Mouse (Mus musculus) intestine, embryonic 16.5 days (tissue): ENCODE results near the gene Tceal9. TPM values are rescaled to one million over a fixed set of nuclear protein-coding genes. Genes with fewer than 3 reads are reported as not detected.
A peak's percentile ranks its signal among the peaks of the same experiment; 100 is the strongest.
"Not testable (repeated sequence)": the region's sequence is repeated elsewhere in the genome, so short reads cannot be mapped to it uniquely, and the experiment has no call there.

Experiments
- ATAC-seq: fragments of 200-750 bp; cut with Nextera tagmentation; 2 replicates; pipeline ENCODE4 v1.8.0; 2017; ENCODE audit warnings: moderate TSS enrichment, moderate library complexity
- H3K27ac ChIP-seq: fragments of 300-500 bp; sonication (generic); 2 replicates; pipeline ENCODE4 v1.5.1; 2014; ENCODE audit warnings: mild to moderate bottlenecking, low read length
- H3K27me3 ChIP-seq: fragments of 300-500 bp; sonication (generic); replicated peaks from 2 replicates; pipeline ENCODE4 v1.6.1; 2014; ENCODE audit warnings: low read length, control low read depth, mixed read lengths; ENCODE audit not compliant: control insufficient read depth, insufficient read depth
- H3K36me3 ChIP-seq: fragments of 300-500 bp; sonication (generic); 2 replicates; pipeline ENCODE4 v1.6.1; 2014; ENCODE audit warnings: low read length, control low read depth; ENCODE audit not compliant: control insufficient read depth, insufficient read depth
- H3K4me1 ChIP-seq: fragments of 300-500 bp; sonication (generic); 2 replicates; pipeline ENCODE4 v1.6.1; 2014; ENCODE audit warnings: low read length, control low read depth, mixed read lengths; ENCODE audit not compliant: control insufficient read depth, insufficient read depth
- H3K4me2 ChIP-seq: fragments of 300-500 bp; sonication (generic); 2 replicates; pipeline ENCODE4 v1.6.1; 2014; ENCODE audit warnings: low read depth, low read length, control low read depth
- H3K4me3 ChIP-seq: fragments of 300-500 bp; sonication (generic); 2 replicates; pipeline ENCODE4 v1.5.1; 2014; ENCODE audit warnings: mild to moderate bottlenecking, low read length
- H3K9ac ChIP-seq: fragments of 300-500 bp; sonication (generic); 2 replicates; pipeline ENCODE4 v1.6.1; 2014; ENCODE audit warnings: low read depth, low read length
- H3K9me3 ChIP-seq: fragments of 300-500 bp; sonication (generic); 2 replicates; pipeline ENCODE4 v1.6.1; 2016; ENCODE audit warnings: low read length, control low read depth; ENCODE audit not compliant: control insufficient read depth
- WGBS: fragments of 180-500 bp; shearing (Covaris S2); extraction: QIAGEN DNeasy Blood & Tissue Kit; methylation state at CpG from one replicate; pipeline ENCODE4 v1.1.7; 2014; 5-methylcytosine and 5-hydroxymethylcytosine counted together
- polyA plus RNA-seq: library from polyadenylated mRNA; unstranded; fragments of >200 nt; fragmentation: Nextera tagmentation; extraction: Ambion mirVana; gene quantifications from 2 replicates; pipeline ENCODE4 v1.2.1, GENCODE M21; 2015

Gene Tceal9
- polyA plus RNA-seq, 1 experiment from 2014 or later, result 559 TPM

DNA sequence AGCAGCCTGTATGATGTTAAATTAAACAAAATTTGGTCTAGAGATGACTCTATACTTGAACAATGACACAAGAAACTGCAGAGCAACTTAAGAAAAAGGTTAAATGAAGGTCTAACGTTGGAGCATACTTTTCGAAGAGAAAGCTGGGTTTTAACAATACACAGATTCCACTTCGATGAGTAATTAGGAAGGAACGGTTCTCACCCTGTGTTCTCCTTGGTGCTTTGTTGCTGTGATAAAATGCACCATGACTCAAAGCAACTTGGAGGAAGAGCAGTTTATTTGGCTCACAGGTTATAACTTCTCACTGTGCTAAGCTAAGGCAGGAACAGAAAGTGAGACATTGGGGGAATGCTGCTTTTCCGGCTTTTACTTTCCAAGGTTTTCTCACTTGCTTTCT is 22.8 kb downstream of the Tceal9 start:
- no peak for ATAC-seq
- Histone ChIP-seq H3K9ac (no peak overlapping the region), H3K4me2 (no peak overlapping the region), H3K4me3 (no peak overlapping the region), H3K27me3 (no peaks in the 10 kb centered on the region), H3K36me3 (no peaks in the 10 kb centered on the region), H3K27ac (no peak overlapping the region), H3K4me1 (peaks cover 3% of the 10 kb centered on the region; the same call in 1 of the 2 replicates), H3K9me3 (no peaks in the 10 kb centered on the region)
- 61% methylated on average over 5 of the region's 5 CpGs for WGBS

DNA sequence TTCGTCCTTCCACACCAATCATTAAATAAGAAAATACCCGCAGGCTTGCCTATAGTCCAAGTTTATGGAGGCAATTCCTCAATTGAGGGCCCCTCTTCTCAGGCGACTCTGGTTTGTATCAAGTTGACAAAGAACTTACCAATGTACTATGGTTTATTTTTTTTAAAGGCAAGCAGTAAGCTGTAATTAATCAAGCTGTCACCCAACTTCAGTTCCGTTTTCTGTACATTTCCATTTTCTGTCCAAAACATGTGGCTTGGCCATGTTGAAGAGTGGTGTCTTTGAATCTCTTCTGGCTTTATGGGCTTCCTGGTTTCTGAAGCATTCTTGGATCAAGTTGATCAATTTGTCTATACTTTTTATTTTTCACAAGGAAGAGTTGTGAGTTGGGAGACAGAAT is 23.3 kb downstream of the Tceal9 start:
- 60% methylated on average over 4 of the region's 4 CpGs for WGBS
- H3K27me3 ChIP-seq, result no peaks in the 10 kb centered on the region
- H3K36me3 ChIP-seq, result no peaks in the 10 kb centered on the region
- H3K27ac ChIP-seq, result no peak overlapping the region
- no peak overlapping the region for H3K4me3 ChIP-seq
- H3K4me1 ChIP-seq, result peaks cover 3% of the 10 kb centered on the region; the same call in 1 of the 2 replicates
- H3K9me3 ChIP-seq, result no peaks in the 10 kb centered on the region
- no peak for ATAC-seq
- no peak overlapping the region for H3K4me2 ChIP-seq
- no peak overlapping the region for H3K9ac ChIP-seq

DNA sequence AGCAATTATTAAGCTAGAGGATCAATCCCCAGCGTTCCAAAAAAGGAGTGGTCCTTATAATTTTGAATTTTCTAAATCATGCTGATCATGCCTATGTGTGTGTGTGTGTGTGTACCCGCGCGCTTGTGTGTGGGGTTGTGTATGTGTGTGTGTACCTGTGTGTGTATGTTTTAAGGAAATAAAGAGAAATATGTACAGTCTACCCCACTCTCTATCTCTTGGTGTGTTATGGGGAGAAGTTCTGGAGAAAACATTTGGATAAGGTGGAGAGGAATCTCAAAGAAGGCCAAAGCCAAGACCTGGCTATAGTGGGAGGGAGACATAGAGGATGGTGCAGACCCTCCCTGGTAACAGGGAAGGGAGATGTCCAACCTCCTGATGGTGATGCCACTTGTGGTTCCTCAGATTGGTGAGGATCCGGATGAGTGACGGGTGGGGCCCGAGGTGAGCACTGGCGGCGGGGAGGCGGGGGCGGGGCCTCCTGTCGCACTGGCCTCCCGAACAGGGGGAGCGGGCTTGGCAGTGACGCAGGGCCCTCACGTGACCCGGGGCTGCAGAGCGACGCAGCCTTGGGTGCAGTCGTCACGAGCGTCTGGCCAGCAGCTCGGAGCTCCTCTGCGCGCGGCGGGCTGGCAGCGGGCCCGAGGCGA is 25.0 kb downstream of the Tceal9 start, which contains the start of gene Bex3:
Gene Bex3 (plus strand): TSS at position 511 of the 650 bp plus-strand sequence.
- peak within 1 kb of the TSS; percentile 45 for H3K4me2 ChIP-seq
- peak; percentile 95 for ATAC-seq
- H3K4me1 ChIP-seq, H3K27me3 ChIP-seq, H3K27ac ChIP-seq, H3K36me3 ChIP-seq, H3K9me3 ChIP-seq: not testable (repeated sequence)
- 69% methylated on average over 4 of the region's 30 CpGs for WGBS
- peak within 1 kb of the TSS; percentile 63 for H3K9ac ChIP-seq
- H3K4me3 ChIP-seq, result peak within 1 kb of the TSS; percentile 47

DNA sequence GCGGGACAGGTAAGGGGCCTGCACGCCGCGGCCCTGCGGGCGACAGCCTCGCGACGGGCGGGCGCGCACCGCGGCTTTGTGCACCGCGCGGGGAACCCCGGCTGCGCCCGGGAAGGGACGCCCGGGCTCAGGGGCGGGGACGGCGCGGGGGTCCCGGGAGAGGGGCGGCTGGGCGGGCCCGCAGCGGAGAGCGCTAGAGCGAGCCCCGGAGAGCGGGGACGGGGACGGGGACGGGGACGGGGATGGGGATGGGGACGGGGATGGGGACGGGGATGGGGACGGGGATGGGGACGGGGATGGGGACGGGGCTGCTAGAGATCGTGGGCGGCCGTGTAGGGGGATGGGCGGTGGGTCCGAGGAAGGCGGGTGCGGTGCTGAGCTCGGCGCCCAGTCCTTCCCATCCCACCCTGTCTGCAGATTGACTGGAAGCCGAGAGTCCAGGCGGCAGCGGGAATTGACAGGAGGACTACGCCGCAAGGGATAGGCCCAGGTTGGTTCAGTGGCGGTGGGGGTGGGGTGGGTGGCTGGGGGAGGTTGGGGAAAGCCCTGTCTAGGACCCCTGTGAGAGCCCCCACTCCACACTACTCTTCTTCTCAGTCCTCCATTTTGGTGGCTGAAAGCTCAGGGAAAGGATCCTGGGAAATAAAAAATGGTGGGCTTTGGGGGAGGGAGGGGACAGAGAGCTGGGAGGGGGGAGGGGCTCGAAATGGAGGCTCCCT is 25.7 kb downstream of the Tceal9 start:
- peak overlapping the region; percentile 47 for H3K4me3 ChIP-seq
- H3K9me3 ChIP-seq, H3K4me1 ChIP-seq, H3K27ac ChIP-seq, H3K36me3 ChIP-seq, H3K27me3 ChIP-seq: not testable (repeated sequence)
- H3K4me2 ChIP-seq, result peak overlapping the region; percentile 45
- ATAC-seq, result peak; percentile 57
- WGBS, result 16% methylated on average over 18 of the region's 60 CpGs
- H3K9ac ChIP-seq, result peak overlapping the region; percentile 63

DNA sequence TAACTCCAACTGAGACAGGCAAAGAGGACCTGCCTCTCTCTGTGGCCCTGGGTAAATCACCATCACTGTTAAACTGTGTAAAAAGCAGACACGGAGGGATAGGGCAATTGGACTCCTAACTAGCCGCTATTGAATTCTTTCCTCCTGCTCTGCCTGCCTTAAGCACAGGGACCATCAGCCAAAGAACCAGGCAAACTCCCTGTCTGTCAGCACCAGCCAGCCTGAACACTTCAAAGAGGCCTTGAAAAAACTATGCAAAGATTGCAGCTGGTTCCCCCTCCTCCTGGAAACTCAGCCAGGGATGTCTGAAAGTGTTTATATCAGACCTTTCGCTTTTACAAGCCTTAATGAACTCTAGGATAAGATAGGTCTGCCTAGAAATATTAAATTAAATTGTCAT is 29.7 kb downstream of the Tceal9 start:
- Histone ChIP-seq H3K9me3 (no peaks in the 10 kb centered on the region), H3K4me3 (no peak overlapping the region), H3K9ac (no peak overlapping the region), H3K4me2 (no peak overlapping the region), H3K27me3 (no peaks in the 10 kb centered on the region), H3K4me1 (peaks cover 3% of the 10 kb centered on the region; the same call in 1 of the 2 replicates), H3K27ac (no peak overlapping the region), H3K36me3 (no peaks in the 10 kb centered on the region)
- WGBS, result 28% methylated on average over 3 of the region's 3 CpGs
- no peak for ATAC-seq

DNA sequence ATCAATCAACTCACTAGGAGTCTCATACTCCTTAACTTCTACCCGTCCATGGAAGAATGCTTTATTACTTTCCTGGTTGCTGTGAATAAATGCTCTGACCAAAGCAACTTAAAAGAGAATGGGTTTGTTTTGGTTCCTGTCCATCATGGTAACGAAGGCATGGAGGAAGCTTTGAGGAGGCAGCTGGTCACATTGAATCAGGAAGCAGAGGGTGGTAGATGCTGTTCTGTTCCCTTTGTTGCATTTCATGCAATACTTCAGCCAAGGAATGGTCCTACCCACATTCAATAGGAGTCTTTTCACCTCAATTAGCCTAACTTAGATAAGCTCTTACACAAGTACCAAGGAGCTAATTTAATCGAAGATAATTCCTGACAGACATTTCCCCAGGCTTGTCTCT is 30.5 kb downstream of the Tceal9 start:
- no peak overlapping the region for H3K27ac ChIP-seq
- H3K27me3 ChIP-seq, result no peaks in the 10 kb centered on the region
- H3K4me3 ChIP-seq, result no peak overlapping the region
- no peak overlapping the region for H3K9ac ChIP-seq
- WGBS, result 51% methylated on average over 3 of the region's 3 CpGs
- no peak overlapping the region for H3K4me2 ChIP-seq
- H3K9me3 ChIP-seq, result no peaks in the 10 kb centered on the region
- no peaks in the 10 kb centered on the region for H3K36me3 ChIP-seq
- no peak for ATAC-seq
- peaks cover 3% of the 10 kb centered on the region; the same call in 1 of the 2 replicates for H3K4me1 ChIP-seq

DNA sequence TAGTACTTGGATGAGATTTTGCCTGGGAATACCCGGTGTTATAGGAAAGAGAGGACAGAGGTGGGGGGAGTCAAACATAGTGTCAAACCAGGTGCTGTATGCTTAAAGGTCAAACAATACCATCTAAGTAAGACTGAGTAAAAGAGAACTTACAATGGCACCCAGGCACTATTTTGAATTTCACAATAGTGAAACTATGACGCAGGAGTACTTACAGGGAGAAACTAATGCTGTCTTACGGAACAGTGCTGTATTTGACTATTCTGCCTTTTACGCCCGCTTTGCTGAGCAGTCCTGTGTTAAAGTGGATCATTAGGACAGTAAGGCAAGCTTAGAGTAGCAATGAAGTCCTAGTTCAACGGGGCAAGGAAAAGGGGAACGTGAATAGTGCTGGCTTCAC is 32.7 kb downstream of the Tceal9 start:
- Histone ChIP-seq H3K4me3 (no peak overlapping the region), H3K36me3 (no peaks in the 10 kb centered on the region), H3K9ac (no peak overlapping the region), H3K9me3 (no peaks in the 10 kb centered on the region), H3K27ac (no peak overlapping the region), H3K4me2 (no peak overlapping the region), H3K4me1 (no peaks in the 10 kb centered on the region), H3K27me3 (no peaks in the 10 kb centered on the region)
- no peak for ATAC-seq
- WGBS, result 87% methylated on average over 7 of the region's 7 CpGs

DNA sequence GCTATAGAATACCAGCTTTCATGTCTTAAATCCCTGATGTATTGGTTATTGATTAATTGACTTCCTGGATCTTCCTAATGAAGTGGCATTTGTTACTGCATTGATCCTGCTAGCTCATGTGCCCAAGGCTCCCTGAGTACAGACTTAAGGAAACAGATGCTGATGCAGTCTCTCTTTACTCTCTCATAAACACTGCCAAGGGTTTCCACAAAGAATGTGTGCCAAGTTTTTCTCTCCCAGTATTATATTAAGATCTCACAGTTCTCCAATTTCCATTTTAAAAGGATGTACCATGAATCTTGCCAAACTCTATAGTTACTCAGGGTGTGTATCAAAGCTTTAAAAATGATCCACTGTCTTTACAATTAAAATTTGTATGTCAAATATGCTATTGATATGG is 33.5 kb downstream of the Tceal9 start:
- Histone ChIP-seq H3K36me3 (no peaks in the 10 kb centered on the region), H3K9me3 (no peaks in the 10 kb centered on the region), H3K4me3 (no peak overlapping the region), H3K4me2 (no peak overlapping the region), H3K9ac (no peak overlapping the region), H3K27ac (no peak overlapping the region), H3K4me1 (no peaks in the 10 kb centered on the region), H3K27me3 (no peaks in the 10 kb centered on the region)
- ATAC-seq, result no peak

DNA sequence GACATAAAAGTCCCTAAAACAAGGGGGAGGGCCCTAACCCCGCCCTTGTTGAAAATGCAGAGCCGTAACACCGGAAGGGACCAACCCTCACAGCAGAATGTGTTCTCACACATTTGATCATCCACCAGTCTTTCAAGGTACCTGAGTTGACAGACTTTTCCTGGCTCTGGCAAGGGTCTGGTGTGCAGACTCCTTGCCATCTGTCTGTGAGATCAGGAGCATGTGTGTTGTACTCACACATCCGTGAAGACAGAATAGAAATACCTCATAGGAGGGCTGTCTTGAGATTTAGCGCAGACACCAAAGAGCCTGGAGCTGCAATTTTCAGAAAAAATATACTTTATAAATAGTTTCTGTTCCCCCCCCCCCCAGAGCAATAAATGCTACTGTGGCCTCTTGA is 34.5 kb downstream of the Tceal9 start:
- Histone ChIP-seq H3K4me2 (no peak overlapping the region), H3K27me3 (no peaks in the 10 kb centered on the region), H3K9ac (no peak overlapping the region), H3K4me3 (no peak overlapping the region), H3K9me3 (no peaks in the 10 kb centered on the region), H3K27ac (no peak overlapping the region), H3K4me1 (no peaks in the 10 kb centered on the region), H3K36me3 (no peaks in the 10 kb centered on the region)
- no peak for ATAC-seq
- WGBS, result 73% methylated on average over 5 of the region's 5 CpGs
